Mouse (Mus musculus) testis, adult 2 months (tissue): ENCODE results near the gene Castor1.

Source experiments
- CTCF ChIP-seq: fragments of 200-500 bp; IDR thresholded peaks from 2 replicates; pipeline ENCODE4 v1.5.1; 2012; ENCODE audit warnings: low read depth, mild to moderate bottlenecking, inconsistent platforms, low read length, moderate library complexity; ENCODE audit not compliant: control insufficient read depth, insufficient read depth, insufficient replicate concordance
- POLR2A ChIP-seq: fragments of 200-500 bp; IDR thresholded peaks from 2 replicates; pipeline ENCODE4 v1.6.1; 2012; ENCODE audit warnings: low read depth, mild to moderate bottlenecking, inconsistent platforms, low read length, moderate library complexity; ENCODE audit not compliant: control insufficient read depth

DNA sequence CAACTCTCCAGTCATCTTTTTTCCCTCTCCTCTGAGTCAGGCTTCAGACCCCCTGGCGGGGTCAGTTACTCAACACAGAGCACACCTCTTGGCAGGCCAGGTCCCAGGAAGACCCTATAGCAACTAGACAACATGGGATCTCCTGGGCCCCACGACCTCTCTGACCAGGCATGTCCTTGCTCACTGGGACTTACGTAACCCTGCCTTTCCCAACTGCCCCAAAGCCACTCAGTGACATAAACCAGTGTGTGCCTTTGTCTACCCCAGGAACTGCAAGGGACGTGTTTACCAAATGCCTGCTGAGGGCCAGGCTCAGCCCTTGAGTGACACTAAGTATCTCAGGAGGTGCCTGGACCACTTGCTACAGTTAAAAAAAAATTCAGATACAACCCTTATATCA, 11.8 kb downstream of the Castor1 start:
- TF ChIP-seq CTCF, result no peak
- no peak; the same call in 1 of the 2 replicates for TF ChIP-seq POLR2A
